Mouse (Mus musculus) liver, adult 2 months (tissue): ENCODE data around the gene Mrtfa. TPM values are rescaled to one million over a fixed set of nuclear protein-coding genes. Genes with fewer than 3 reads are reported as not detected.

Source experiments
- DNase-seq: peaks from one replicate; pipeline ENCODE4 v3.0.0-alpha.2; 2011; ENCODE audit warnings: low read depth, low spot score; ENCODE audit errors: extremely low read depth
- H3K27ac ChIP-seq: fragments of 200-500 bp; replicated peaks from 2 replicates; pipeline ENCODE4 v1.5.1; 2012; ENCODE audit warnings: low read depth, mild to moderate bottlenecking, control low read depth, inconsistent platforms, low read length; ENCODE audit not compliant: insufficient read depth
- H3K27me3 ChIP-seq: fragments of 200-500 bp; 2 replicates; pipeline ENCODE4 v1.6.1; 2012; ENCODE audit warnings: mild to moderate bottlenecking, moderate library complexity, low read length, inconsistent platforms; ENCODE audit not compliant: control insufficient read depth, insufficient read depth
- H3K36me3 ChIP-seq: fragments of 200-500 bp; 2 replicates; pipeline ENCODE4 v1.6.1; 2012; ENCODE audit warnings: low read length, inconsistent platforms; ENCODE audit not compliant: control insufficient read depth, insufficient read depth
- H3K4me1 ChIP-seq: fragments of 200-500 bp; 2 replicates; pipeline ENCODE4 v1.6.1; 2011; ENCODE audit warnings: low read length; ENCODE audit not compliant: control insufficient read depth, insufficient read depth
- H3K4me3 ChIP-seq: fragments of 200-500 bp; 2 replicates; pipeline ENCODE4 v1.5.1; 2011; ENCODE audit warnings: low read depth, mild to moderate bottlenecking, control low read depth, low read length, moderate library complexity; ENCODE audit not compliant: insufficient read depth
- H3K79me2 ChIP-seq: fragments of 200-500 bp; 2 replicates; pipeline ENCODE4 v1.6.1; 2012; ENCODE audit warnings: inconsistent platforms, mild to moderate bottlenecking, low read length, moderate library complexity; ENCODE audit not compliant: control insufficient read depth, insufficient read depth
- H3K9ac ChIP-seq: fragments of 200-500 bp; 2 replicates; pipeline ENCODE4 v1.6.1; 2012; ENCODE audit warnings: low read depth, mild to moderate bottlenecking, control low read depth, inconsistent platforms, low read length
- CTCF ChIP-seq: fragments of 200-500 bp; IDR thresholded peaks from 2 replicates; pipeline ENCODE4 v1.5.1; 2011; ENCODE audit warnings: low read depth, low read length, control low read depth
- POLR2A ChIP-seq: fragments of 200-500 bp; IDR thresholded peaks from 2 replicates; pipeline ENCODE4 v1.6.1; 2011; ENCODE audit warnings: low read length, control low read depth; ENCODE audit not compliant: insufficient read depth; ENCODE audit errors: extremely low read depth
- WGBS: fragments of 180-500 bp; shearing (Covaris S2); methylation state at CpG from one replicate; pipeline ENCODE4 v1.1.7; 2018; 5-methylcytosine and 5-hydroxymethylcytosine counted together
- polyA plus RNA-seq: library from polyadenylated mRNA; depleted of rRNA; stranded (reverse); fragments of >200 nt; gene quantifications from 2 replicates; pipeline ENCODE4 v1.2.3, GENCODE M21; 2012; rRNA removed
- total RNA-seq: library from RNA; depleted of rRNA; stranded (reverse); fragments of >200 nt; gene quantifications from 2 replicates; pipeline ENCODE4 v1.2.3, GENCODE M21; 2014; rRNA removed

Mrtfa gene
- total and polyA plus RNA-seq, 2 experiments = 1.0 to 5.6 TPM

- no peaks in the 10 kb centered on the region for H3K27me3 ChIP-seq
- H3K36me3 ChIP-seq = no peaks in the 10 kb centered on the region
- H3K4me1 ChIP-seq = peaks cover 6% of the 10 kb centered on the region; the same call in 1 of the 2 replicates
- no peak overlapping the region for H3K27ac ChIP-seq
- no peak overlapping the region for H3K9ac ChIP-seq
- no peak overlapping the region for H3K4me3 ChIP-seq
- H3K79me2 ChIP-seq = peaks cover 4% of the 10 kb centered on the region; the same call in 1 of the 2 replicates
- no peak for TF ChIP-seq CTCF
- no peak for TF ChIP-seq POLR2A
- DNase-seq = no peak
- WGBS = 38% methylated on average over 5 of the region's 5 CpGs
These were observed 216.2 kb downstream of the Mrtfa start for GRCm38 (mm10) chr15:80974311-80974710.

GRCm38 (mm10) chr15:80969371-80969770 is 221.2 kb downstream of the Mrtfa start:
- Histone ChIP-seq H3K9ac (no peak overlapping the region), H3K4me1 (0 out of 2 replicates have a peak, but pooled peaks cover 2% of the 10 kb centered on the region), H3K79me2 (no peaks in the 10 kb centered on the region), H3K27me3 (no peaks in the 10 kb centered on the region), H3K4me3 (no peak overlapping the region), H3K36me3 (peaks cover 26% of the 10 kb centered on the region; the same call in 1 of the 2 replicates), H3K27ac (no peak overlapping the region)
- TF ChIP-seq POLR2A (no peak), CTCF (no peak)
- 76% methylated on average over 1 of the region's 1 CpGs for WGBS
- no peak for DNase-seq

Other genes with a start within 250 kb of the Mrtfa start
- gene Adsl, start 242.3 kb downstream of the Mrtfa start, total RNA-seq = 26.7 and 30.5 TPM in 2 replicates
- gene Adsl, start 242.3 kb downstream of the Mrtfa start, polyA plus RNA-seq = 26.2 and 30.5 TPM in 2 replicates
- gene Sgsm3, start 213.0 kb downstream of the Mrtfa start, total RNA-seq = 5.2 and 6.2 TPM in 2 replicates
- gene Sgsm3, start 213.0 kb downstream of the Mrtfa start, polyA plus RNA-seq = 8.4 and 13.0 TPM in 2 replicates
- not detected in 2 replicates for gene Mchr1, start 44.7 kb upstream of the Mrtfa start, total RNA-seq
- gene Mchr1, start 44.7 kb upstream of the Mrtfa start, polyA plus RNA-seq = not detected in 2 replicates
- gene Slc25a17, start 170.1 kb upstream of the Mrtfa start, total RNA-seq = 56.1 and 67.8 TPM in 2 replicates
- 30.2 and 30.4 TPM in 2 replicates for gene Slc25a17, start 170.1 kb upstream of the Mrtfa start, polyA plus RNA-seq
- gene St13, start 209.3 kb upstream of the Mrtfa start, total RNA-seq = 91.8 and 98.9 TPM in 2 replicates
- 29.2 and 31.3 TPM in 2 replicates for gene St13, start 209.3 kb upstream of the Mrtfa start, polyA plus RNA-seq
- 8.1 and 10.4 TPM in 2 replicates for gene Xpnpep3, start 209.4 kb upstream of the Mrtfa start, total RNA-seq
- 5.2 and 6.8 TPM in 2 replicates for gene Xpnpep3, start 209.4 kb upstream of the Mrtfa start, polyA plus RNA-seq
- gene Dnajb7, start 217.5 kb upstream of the Mrtfa start, total RNA-seq = 0.13 and 0.28 TPM in 2 replicates
- gene Dnajb7, start 217.5 kb upstream of the Mrtfa start, polyA plus RNA-seq = not detected in 2 replicates